Mouse (Mus musculus) ES-E14 (cell line): ENCODE results near the gene Gpm6a.

ENCODE experiments used
- CHD2 ChIP-seq: IDR thresholded peaks from 2 replicates; pipeline ENCODE4 v1.6.1; 2014; ENCODE audit warnings: mild to moderate bottlenecking, low read depth, low read length, inconsistent platforms
- ZC3H11A ChIP-seq: IDR thresholded peaks from 2 replicates; pipeline ENCODE4 v1.6.1; 2012; ENCODE audit warnings: low read depth, mild to moderate bottlenecking, inconsistent platforms, low read length, borderline replicate concordance
- ZNF384 ChIP-seq: IDR thresholded peaks from 2 replicates; pipeline ENCODE4 v1.6.1; 2012; ENCODE audit warnings: low read depth, low read length, inconsistent platforms

GRCm38 (mm10) chr8:55012228-55012627 is 57.6 kb downstream of the Gpm6a start:
- TF ChIP-seq ZNF384 (no peak), ZC3H11A (no peak), CHD2 (no peak)
